Mouse (Mus musculus) C2C12 (cell line): Measurements from ENCODE around the gene Lcn12.

Experiments used
- CEBPB ChIP-seq: IDR thresholded peaks from one replicate; pipeline ENCODE4 v1.6.1; 2011; ENCODE audit warnings: low read depth, mild to moderate bottlenecking, control low read depth, moderate library complexity
- CTCF ChIP-seq: IDR thresholded peaks from one replicate; pipeline ENCODE4 v1.5.1; 2011; ENCODE audit not compliant: control insufficient read depth, insufficient read depth, insufficient read length
- FOSL1 ChIP-seq: IDR thresholded peaks from one replicate; pipeline ENCODE4 v1.8.0; 2011; ENCODE audit warnings: mild to moderate bottlenecking, low read length; ENCODE audit not compliant: poor library complexity, insufficient read depth, severe bottlenecking
- MAX ChIP-seq: IDR thresholded peaks from one replicate; pipeline ENCODE4 v1.6.1; 2011; ENCODE audit warnings: mild to moderate bottlenecking, control low read depth
- MYOD1 ChIP-seq: IDR thresholded peaks from one replicate; pipeline ENCODE4 v1.6.1; 2011; ENCODE audit warnings: low read depth; ENCODE audit not compliant: control insufficient read depth, insufficient read length
- MYOG ChIP-seq: IDR thresholded peaks from one replicate; pipeline ENCODE4 v1.6.1; 2011; ENCODE audit not compliant: control insufficient read depth, insufficient read length; ENCODE audit errors: extremely low read depth
- USF1 ChIP-seq: IDR thresholded peaks from one replicate; pipeline ENCODE4 v1.6.1; 2011; ENCODE audit warnings: low read depth, mild to moderate bottlenecking, control low read depth, moderate library complexity

- no peak for TF ChIP-seq MAX
- no peak for TF ChIP-seq CTCF
- no peak for TF ChIP-seq MYOD1
- TF ChIP-seq CEBPB = no peak
- no peak for TF ChIP-seq USF1
- no peak for TF ChIP-seq MYOG
- no peak for TF ChIP-seq FOSL1
These were observed 12.1 kb upstream of the Lcn12 start for GRCm38 (mm10) chr2:25505860-25506259.
